Mouse (Mus musculus) liver, embryonic 16.5 days (tissue): ENCODE results near the gene Mettl7b. TPM values are rescaled to one million over a fixed set of nuclear protein-coding genes. Genes with fewer than 3 reads are reported as not detected.

Source experiments
- ATAC-seq: fragments of 200-750 bp; cut with Nextera tagmentation; 2 replicates; pipeline ENCODE4 v1.8.0; 2017; ENCODE audit warnings: low read depth, mild to moderate bottlenecking, moderate number of reproducible peaks, moderate library complexity
- H3K27ac ChIP-seq: fragments of 300-500 bp; sonication (generic); 2 replicates; pipeline ENCODE4 v1.5.1; 2014; ENCODE audit warnings: mild to moderate bottlenecking, low read length
- H3K27me3 ChIP-seq: fragments of 300-500 bp; sonication (generic); 2 replicates; pipeline ENCODE4 v1.6.1; 2014; ENCODE audit warnings: low read depth, low read length, mixed read lengths; ENCODE audit not compliant: control insufficient read depth, insufficient read depth
- H3K36me3 ChIP-seq: fragments of 300-500 bp; sonication (generic); 2 replicates; pipeline ENCODE4 v1.6.1; 2014; ENCODE audit warnings: mild to moderate bottlenecking; ENCODE audit not compliant: control insufficient read depth, insufficient read depth
- H3K4me1 ChIP-seq: fragments of 300-500 bp; sonication (generic); 2 replicates; pipeline ENCODE4 v1.6.1; 2014; ENCODE audit warnings: low read depth, low read length, mixed read lengths; ENCODE audit not compliant: control insufficient read depth
- H3K4me2 ChIP-seq: fragments of 300-500 bp; sonication (generic); 2 replicates; pipeline ENCODE4 v1.6.1; 2014; ENCODE audit warnings: low read depth, low read length, mixed read lengths
- H3K4me3 ChIP-seq: fragments of 300-500 bp; sonication (generic); 2 replicates; pipeline ENCODE4 v1.5.1; 2014; ENCODE audit warnings: low read depth, mild to moderate bottlenecking, low read length
- H3K9ac ChIP-seq: fragments of 300-500 bp; sonication (generic); 2 replicates; pipeline ENCODE4 v1.6.1; 2014; ENCODE audit warnings: low read depth, low read length
- H3K9me3 ChIP-seq: fragments of 300-500 bp; sonication (generic); replicated peaks from 2 replicates; pipeline ENCODE4 v1.6.1; 2016; ENCODE audit warnings: low read length; ENCODE audit not compliant: control insufficient read depth
- WGBS: fragments of 180-500 bp; shearing (Covaris S2); extraction: QIAGEN DNeasy Blood & Tissue Kit; methylation state at CpG from one replicate; pipeline ENCODE4 v1.1.7; 2014; ENCODE audit not compliant: insufficient replicate concordance; 5-methylcytosine and 5-hydroxymethylcytosine counted together
- polyA plus RNA-seq: library from polyadenylated mRNA; unstranded; fragments of >200 nt; fragmentation: Nextera tagmentation; extraction: Ambion mirVana; gene quantifications from 2 replicates; pipeline ENCODE4 v1.2.1, GENCODE M21; 2015

The Mettl7b gene
- polyA plus RNA-seq, 1 experiment from 2014 or later, result 0.22 TPM

GRCm38 (mm10) chr10:128908778-128909448, 51.9 kb downstream of the Mettl7b start:
- no peak for ATAC-seq
- H3K4me3 ChIP-seq, result peak overlapping the region; percentile 65
- H3K4me1 ChIP-seq, result no peaks in the 10 kb centered on the region; the same call in 1 of the 2 replicates
- H3K27ac ChIP-seq, result no peak overlapping the region
- no peaks in the 10 kb centered on the region for H3K9me3 ChIP-seq
- peak overlapping the region; percentile 69; the same call in 1 of the 2 replicates for H3K9ac ChIP-seq
- peak overlapping the region; percentile 72 for H3K4me2 ChIP-seq
- H3K36me3 ChIP-seq, result no peaks in the 10 kb centered on the region
- WGBS, result 51% methylated on average over 13 of the region's 13 CpGs
- H3K27me3 ChIP-seq, result peaks cover 37% of the 10 kb centered on the region

Other genes with a start within 250 kb of the Mettl7b start
- 2.6 and 3.0 TPM in 2 replicates for gene Dgka, start 216.1 kb downstream of the Mettl7b start, polyA plus RNA-seq
- 11.9 and 13.5 TPM in 2 replicates for gene Pym1, start 213.1 kb downstream of the Mettl7b start, polyA plus RNA-seq
- 10.4 and 10.6 TPM in 2 replicates for gene Mmp19, start 170.1 kb downstream of the Mettl7b start, polyA plus RNA-seq
- gene Dnajc14, start 156.9 kb downstream of the Mettl7b start, polyA plus RNA-seq, result 18.8 TPM in 2 replicates
- gene Tmem198b, start 156.6 kb downstream of the Mettl7b start, polyA plus RNA-seq, result 2.2 and 3.1 TPM in 2 replicates
- gene Sarnp, start 143.7 kb downstream of the Mettl7b start, polyA plus RNA-seq, result 84.4 and 94.9 TPM in 2 replicates
- 68.5 and 69.3 TPM in 2 replicates for gene Ormdl2, start 139.3 kb downstream of the Mettl7b start, polyA plus RNA-seq
- gene Gdf11, start 69.3 kb downstream of the Mettl7b start, polyA plus RNA-seq, result 0.16 and 0.22 TPM in 2 replicates
- 97.4 and 109 TPM in 2 replicates for gene Cd63, start 60.0 kb downstream of the Mettl7b start, polyA plus RNA-seq
- 20.8 and 21.9 TPM in 2 replicates for gene Rdh5, start 38.1 kb downstream of the Mettl7b start, polyA plus RNA-seq
- gene Bloc1s1, start 37.0 kb downstream of the Mettl7b start, polyA plus RNA-seq, result 92.8 and 96.6 TPM in 2 replicates
- 0.39 and 0.83 TPM in 2 replicates for gene Itga7, start 27.2 kb downstream of the Mettl7b start, polyA plus RNA-seq
- gene Olfr9, start 28.4 kb upstream of the Mettl7b start, polyA plus RNA-seq, result not detected in 2 replicates
- gene Olfr763, start 49.8 kb upstream of the Mettl7b start, polyA plus RNA-seq, result not detected in 2 replicates
- not detected in 2 replicates for gene Olfr764-ps1, start 78.9 kb upstream of the Mettl7b start, polyA plus RNA-seq
- gene Olfr765, start 89.0 kb upstream of the Mettl7b start, polyA plus RNA-seq, result not detected in 2 replicates
- not detected in 2 replicates for gene Olfr766-ps1, start 108.0 kb upstream of the Mettl7b start, polyA plus RNA-seq
- not detected in 2 replicates for gene Olfr767, start 121.9 kb upstream of the Mettl7b start, polyA plus RNA-seq
- gene Olfr768, start 138.4 kb upstream of the Mettl7b start, polyA plus RNA-seq, result not detected in 2 replicates
- gene Olfr769, start 156.9 kb upstream of the Mettl7b start, polyA plus RNA-seq, result not detected in 2 replicates
- gene Olfr770, start 178.0 kb upstream of the Mettl7b start, polyA plus RNA-seq, result not detected in 2 replicates
- gene Olfr771, start 203.8 kb upstream of the Mettl7b start, polyA plus RNA-seq, result not detected in 2 replicates
- not detected in 2 replicates for gene Olfr772, start 216.9 kb upstream of the Mettl7b start, polyA plus RNA-seq
- gene Olfr773, start 226.4 kb upstream of the Mettl7b start, polyA plus RNA-seq, result not detected in 2 replicates